Mouse (Mus musculus): ENCODE results near the gene Olfr458. TPM values are rescaled to one million over a fixed set of nuclear protein-coding genes. Genes with fewer than 3 reads are reported as not detected.
"Not testable (repeated sequence)": the region's sequence is repeated elsewhere in the genome, so short reads cannot be mapped to it uniquely, and the experiment has no call there.

The Olfr458 gene
- not detected in 2 replicates for polyA plus RNA-seq (2016; fragmentation: Nextera tagmentation; extraction: Ambion mirVana)

- H3K27ac ChIP-seq, result no peak within 1 kb of the TSS
- H3K4me1 ChIP-seq (replicated peaks), result no peaks in the 10 kb centered on the region
- H3K4me2 ChIP-seq, result no peak within 1 kb of the TSS
- H3K4me3 ChIP-seq (replicated peaks), result no peak within 1 kb of the TSS
- H3K36me3 ChIP-seq, result no peaks in the 10 kb centered on the region
- no peaks in the 10 kb centered on the region for H3K27me3 ChIP-seq
- ATAC-seq (ENCODE audit: insufficient number of reproducible peaks, insufficient read depth, low FRiP score, low TSS enrichment, low read depth), result no peak
- 87% methylated on average over 1 of the region's 1 CpGs for whole genome bisulfite sequencing
- no peak within 1 kb of the TSS for H3K9ac ChIP-seq (replicated peaks)
- H3K9me3 ChIP-seq, result no peaks in the 10 kb centered on the region
These were observed at the start of gene Olfr458 for GRCm38 (mm10) chr6:42465096-42465495. Gene Olfr458 (minus strand): TSS chr6:42465196.

GRCm38 (mm10) chr6:42513461-42513860, 48.5 kb upstream of the Olfr458 start:
- H3K27me3 ChIP-seq, result no peaks in the 10 kb centered on the region
- H3K4me2 ChIP-seq, result no peak overlapping the region
- H3K36me3 ChIP-seq, result no peaks in the 10 kb centered on the region
- H3K9ac ChIP-seq (replicated peaks), result no peak overlapping the region
- no peak overlapping the region for H3K4me3 ChIP-seq (replicated peaks)
- ATAC-seq (ENCODE audit: insufficient number of reproducible peaks, insufficient read depth, low FRiP score, low TSS enrichment, low read depth), result no peak
- H3K27ac ChIP-seq, result no peak overlapping the region
- WGBS, result 62% methylated on average over 1 of the region's 1 CpGs
- H3K4me1 ChIP-seq (replicated peaks), result no peaks in the 10 kb centered on the region
- no peaks in the 10 kb centered on the region for H3K9me3 ChIP-seq

- ATAC-seq (ENCODE audit: insufficient number of reproducible peaks, insufficient read depth, low FRiP score, low TSS enrichment, low read depth), result no peak
- Histone ChIP-seq H3K9me3 (no peaks in the 10 kb centered on the region), H3K36me3 (no peaks in the 10 kb centered on the region), H3K27me3 (no peaks in the 10 kb centered on the region), H3K4me2 (no peak overlapping the region), H3K4me3 (replicated peaks) (no peak overlapping the region), H3K27ac (no peak overlapping the region), H3K4me1 (replicated peaks) (no peaks in the 10 kb centered on the region), H3K9ac (replicated peaks) (no peak overlapping the region)
These were observed 44.3 kb upstream of the Olfr458 start for GRCm38 (mm10) chr6:42509311-42509710.

GRCm38 (mm10) chr6:42503478-42503877, 38.5 kb upstream of the Olfr458 start:
- Histone ChIP-seq H3K27me3 (no peaks in the 10 kb centered on the region), H3K4me3 (replicated peaks) (no peak overlapping the region), H3K4me2 (no peak overlapping the region), H3K36me3 (no peaks in the 10 kb centered on the region), H3K9me3 (no peaks in the 10 kb centered on the region), H3K27ac (no peak overlapping the region), H3K9ac (replicated peaks) (no peak overlapping the region), H3K4me1 (replicated peaks) (no peaks in the 10 kb centered on the region)
- ATAC-seq (ENCODE audit: insufficient number of reproducible peaks, insufficient read depth, low FRiP score, low TSS enrichment, low read depth), result no peak
- WGBS, result 93% methylated on average over 2 of the region's 2 CpGs

- ATAC-seq (ENCODE audit: insufficient number of reproducible peaks, insufficient read depth, low FRiP score, low TSS enrichment, low read depth), result no peak
- Histone ChIP-seq H3K27me3 (no peaks in the 10 kb centered on the region), H3K4me1 (replicated peaks) (no peaks in the 10 kb centered on the region), H3K27ac (no peak overlapping the region), H3K9ac (replicated peaks) (no peak overlapping the region), H3K9me3 (no peaks in the 10 kb centered on the region), H3K36me3 (no peaks in the 10 kb centered on the region), H3K4me3 (replicated peaks) (no peak overlapping the region), H3K4me2 (no peak overlapping the region)
- 63% methylated on average over 1 of the region's 1 CpGs for WGBS
These were observed 24.7 kb upstream of the Olfr458 start for GRCm38 (mm10) chr6:42489731-42490130.

GRCm38 (mm10) chr6:42487114-42487513, 22.1 kb upstream of the Olfr458 start, which contains the start of gene Olfr456:
Gene Olfr456 (minus strand): TSS chr6:42487214.
- Histone ChIP-seq H3K27ac (no peak within 1 kb of the TSS), H3K36me3 (no peaks in the 10 kb centered on the region), H3K4me3 (replicated peaks) (no peak within 1 kb of the TSS), H3K4me1 (replicated peaks) (no peaks in the 10 kb centered on the region), H3K9me3 (no peaks in the 10 kb centered on the region), H3K4me2 (no peak within 1 kb of the TSS), H3K9ac (replicated peaks) (no peak within 1 kb of the TSS), H3K27me3 (no peaks in the 10 kb centered on the region)
- WGBS, result 84% methylated on average over 1 of the region's 1 CpGs
- ATAC-seq (ENCODE audit: insufficient number of reproducible peaks, insufficient read depth, low FRiP score, low TSS enrichment, low read depth), result no peak

- H3K27ac ChIP-seq, result no peak overlapping the region
These were observed 19.6 kb upstream of the Olfr458 start for GRCm38 (mm10) chr6:42484633-42485032.

GRCm38 (mm10) chr6:42476235-42476634, 11.2 kb upstream of the Olfr458 start, which contains the start of gene Olfr457:
Gene Olfr457 (minus strand): TSS chr6:42476335.
- Histone ChIP-seq H3K27ac (no peak within 1 kb of the TSS), H3K4me2 (no peak within 1 kb of the TSS), H3K36me3 (no peaks in the 10 kb centered on the region), H3K9me3 (no peaks in the 10 kb centered on the region), H3K27me3 (no peaks in the 10 kb centered on the region), H3K9ac (replicated peaks) (no peak within 1 kb of the TSS), H3K4me3 (replicated peaks) (no peak within 1 kb of the TSS), H3K4me1 (replicated peaks) (no peaks in the 10 kb centered on the region)
- ATAC-seq (ENCODE audit: insufficient number of reproducible peaks, insufficient read depth, low FRiP score, low TSS enrichment, low read depth), result no peak
- 81% methylated on average over 1 of the region's 1 CpGs for WGBS

More at GRCm38 (mm10) chr6:42484633-42485032, 19.6 kb upstream of the Olfr458 start:
- Histone ChIP-seq H3K4me2 (no peak overlapping the region), H3K4me3 (replicated peaks) (no peak overlapping the region), H3K4me1 (replicated peaks) (no peaks in the 10 kb centered on the region), H3K36me3 (no peaks in the 10 kb centered on the region), H3K9ac (replicated peaks) (no peak overlapping the region), H3K27me3 (no peaks in the 10 kb centered on the region), H3K9me3 (no peaks in the 10 kb centered on the region)
- ATAC-seq (ENCODE audit: insufficient number of reproducible peaks, insufficient read depth, low FRiP score, low TSS enrichment, low read depth), result no peak

GRCm38 (mm10) chr6:42471298-42471697, 6.3 kb upstream of the Olfr458 start:
- H3K36me3 ChIP-seq; H3K4me2 ChIP-seq; H3K9me3 ChIP-seq; H3K9ac ChIP-seq (replicated peaks); ATAC-seq (ENCODE audit: insufficient number of reproducible peaks, insufficient read depth, low FRiP score, low TSS enrichment, low read depth); H3K27ac ChIP-seq; H3K27me3 ChIP-seq; H3K4me1 ChIP-seq (replicated peaks); H3K4me3 ChIP-seq (replicated peaks): not testable (repeated sequence)
- 90% methylated on average over 4 of the region's 4 CpGs for WGBS

- H3K36me3 ChIP-seq, result no peaks in the 10 kb centered on the region
- ATAC-seq (ENCODE audit: insufficient number of reproducible peaks, insufficient read depth, low FRiP score, low TSS enrichment, low read depth), result no peak
- WGBS, result 94% methylated on average over 4 of the region's 4 CpGs
- no peak overlapping the region for H3K4me3 ChIP-seq (replicated peaks)
- H3K27me3 ChIP-seq, result no peaks in the 10 kb centered on the region
- H3K4me1 ChIP-seq (replicated peaks), result no peaks in the 10 kb centered on the region
- H3K9me3 ChIP-seq, result no peaks in the 10 kb centered on the region
- no peak overlapping the region for H3K4me2 ChIP-seq
- no peak overlapping the region for H3K27ac ChIP-seq
- H3K9ac ChIP-seq (replicated peaks), result no peak overlapping the region
These were observed 5.5 kb upstream of the Olfr458 start for GRCm38 (mm10) chr6:42470542-42470941.

- no peak overlapping the region for H3K9ac ChIP-seq (replicated peaks)
- H3K4me2 ChIP-seq, result no peak overlapping the region
- no peak overlapping the region for H3K27ac ChIP-seq
- H3K4me1 ChIP-seq (replicated peaks), result no peaks in the 10 kb centered on the region
- H3K36me3 ChIP-seq, result no peaks in the 10 kb centered on the region
- no peak for ATAC-seq (ENCODE audit: insufficient number of reproducible peaks, insufficient read depth, low FRiP score, low TSS enrichment, low read depth)
- no peaks in the 10 kb centered on the region for H3K9me3 ChIP-seq
- H3K4me3 ChIP-seq (replicated peaks), result no peak overlapping the region
- WGBS, result 74% methylated on average over 2 of the region's 2 CpGs
- no peaks in the 10 kb centered on the region for H3K27me3 ChIP-seq
These were observed 17.6 kb downstream of the Olfr458 start for GRCm38 (mm10) chr6:42447381-42447780.

- no peaks in the 10 kb centered on the region for H3K9me3 ChIP-seq
- 84% methylated on average over 2 of the region's 2 CpGs for WGBS
- H3K4me3 ChIP-seq (replicated peaks), result no peak overlapping the region
- H3K4me2 ChIP-seq, result no peak overlapping the region
- H3K9ac ChIP-seq (replicated peaks), result no peak overlapping the region
- H3K36me3 ChIP-seq, result no peaks in the 10 kb centered on the region
- no peak overlapping the region for H3K27ac ChIP-seq
- H3K27me3 ChIP-seq, result no peaks in the 10 kb centered on the region
- H3K4me1 ChIP-seq (replicated peaks), result no peaks in the 10 kb centered on the region
- ATAC-seq (ENCODE audit: insufficient number of reproducible peaks, insufficient read depth, low FRiP score, low TSS enrichment, low read depth), result no peak
These were observed 20.5 kb downstream of the Olfr458 start for GRCm38 (mm10) chr6:42444491-42444890.
